Mouse (Mus musculus): Measurements from ENCODE around the gene Rag2.

Rag2 gene

GRCm38 (mm10) chr2:101624011-101624410 is 507 bp upstream of the Rag2 start:
- DNase-seq (ENCODE audit: low spot score), result no peak

- no peak for DNase-seq (ENCODE audit: low spot score)
Observed at GRCm38 (mm10) chr2:101627227-101627626, 2.7 kb downstream of the Rag2 start.

- peak; percentile 95 for DNase-seq (ENCODE audit: low spot score)
Observed at GRCm38 (mm10) chr2:101628297-101629236, 4.0 kb downstream of the Rag2 start.

GRCm38 (mm10) chr2:101638979-101639839 is 14.7 kb downstream of the Rag2 start:
- DNase-seq (ENCODE audit: low spot score), result no peak

- no peak for DNase-seq (ENCODE audit: low spot score)
Observed at GRCm38 (mm10) chr2:101639840-101640350, 15.4 kb downstream of the Rag2 start.

- no peak for DNase-seq (ENCODE audit: low spot score)
Observed at GRCm38 (mm10) chr2:101645841-101646240, 21.3 kb downstream of the Rag2 start.

- DNase-seq (ENCODE audit: low spot score), result no peak
Observed at GRCm38 (mm10) chr2:101648361-101648760, 23.8 kb downstream of the Rag2 start.

GRCm38 (mm10) chr2:101649114-101649671 is 24.7 kb downstream of the Rag2 start, which contains the start of the genes Rag1 and B230118H07Rik:
Gene Rag1 (minus strand): TSS chr2:101649501.
Gene B230118H07Rik (minus strand): TSS chr2:101649532.
- DNase-seq (ENCODE audit: low spot score), result no peak

GRCm38 (mm10) chr2:101650446-101650845 is 25.9 kb downstream of the Rag2 start:
- DNase-seq (ENCODE audit: low spot score), result no peak

- DNase-seq (ENCODE audit: low spot score), result no peak
Observed at GRCm38 (mm10) chr2:101652204-101652920, 27.8 kb downstream of the Rag2 start.

GRCm38 (mm10) chr2:101652921-101653597 is 28.5 kb downstream of the Rag2 start:
- DNase-seq (ENCODE audit: low spot score), result peak; percentile 52

GRCm38 (mm10) chr2:101660536-101660935 is 36.0 kb downstream of the Rag2 start:
- no peak for DNase-seq (ENCODE audit: low spot score)

GRCm38 (mm10) chr2:101665058-101665702 is 40.7 kb downstream of the Rag2 start:
- peak; percentile 79 for DNase-seq (ENCODE audit: low spot score)

GRCm38 (mm10) chr2:101665703-101666092 is 41.2 kb downstream of the Rag2 start:
- no peak for DNase-seq (ENCODE audit: low spot score)

- no peak for DNase-seq (ENCODE audit: low spot score)
Observed at GRCm38 (mm10) chr2:101668751-101669150, 44.2 kb downstream of the Rag2 start.

GRCm38 (mm10) chr2:101673547-101673946 is 49.0 kb downstream of the Rag2 start:
- DNase-seq (ENCODE audit: low spot score), result no peak

- DNase-seq (ENCODE audit: low spot score), result peak; percentile 89
Observed at GRCm38 (mm10) chr2:101678236-101679021, 53.9 kb downstream of the Rag2 start, which contains the start of gene Traf6. Gene Traf6 (plus strand): TSS chr2:101678429.

- no peak for DNase-seq (ENCODE audit: low spot score)
Observed at GRCm38 (mm10) chr2:101679164-101679784, 54.8 kb downstream of the Rag2 start.

Measured in lung, postnatal 25 days (tissue).